Mouse (Mus musculus) thymus, postnatal 0 days (tissue): ENCODE measurements around the gene Myl6b. TPM values are rescaled to one million over a fixed set of nuclear protein-coding genes. Genes with fewer than 3 reads are reported as not detected.
A peak's percentile ranks its signal among the peaks of the same experiment; 100 is the strongest.
"Not testable (repeated sequence)": the region's sequence is repeated elsewhere in the genome, so short reads cannot be mapped to it uniquely, and the experiment has no call there.

Source experiments
- DNase-seq: peaks from one replicate; pipeline ENCODE4 v3.0.0-alpha.2; 2015; ENCODE audit warnings: low spot score
- polyA plus RNA-seq: library from polyadenylated mRNA; unstranded; fragments of >200 nt; fragmentation: Nextera tagmentation; extraction: Ambion mirVana; gene quantifications from 2 replicates; pipeline ENCODE4 v1.2.1, GENCODE M21; 2015

The Myl6b gene
- polyA plus RNA-seq, 1 experiment from 2014 or later: 5.2 TPM

GRCm38 (mm10) chr10:128493695-128494666, 4.5 kb downstream of the Myl6b start, which contains the start of gene Myl6:
Gene Myl6, minus strand, starts transcription at chr10:128494145.
- DNase-seq: peak; percentile 98

GRCm38 (mm10) chr10:128493319-128493694, 5.2 kb downstream of the Myl6b start:
- no peak for DNase-seq

- peak; percentile 30 for DNase-seq
Measured at GRCm38 (mm10) chr10:128492633-128493311, 5.7 kb downstream of the Myl6b start.

GRCm38 (mm10) chr10:128492051-128492450, 6.4 kb downstream of the Myl6b start:
- DNase-seq: not testable (repeated sequence)

- no peak for DNase-seq
Measured at GRCm38 (mm10) chr10:128491495-128491894, 7.0 kb downstream of the Myl6b start.

DNA sequence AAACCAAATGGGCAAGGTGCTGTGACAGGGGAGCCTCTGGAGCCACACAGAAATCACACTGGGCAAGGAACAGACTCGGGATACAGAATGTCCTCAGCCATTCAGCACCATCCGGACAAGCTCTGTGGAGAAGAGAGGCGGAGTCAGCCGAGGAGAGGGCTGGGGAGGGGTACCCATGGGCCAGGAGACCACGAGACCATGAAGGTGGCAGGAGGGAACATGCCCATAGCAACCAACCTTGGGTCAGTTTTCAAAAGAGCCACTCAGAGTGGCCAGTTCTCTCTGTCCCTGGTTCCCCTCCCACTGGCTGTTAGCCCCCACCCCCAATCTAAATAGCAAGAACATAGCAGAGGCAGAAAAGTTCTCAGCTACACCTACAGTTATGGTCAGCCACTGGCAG, 7.6 kb downstream of the Myl6b start:
- no peak for DNase-seq

- DNase-seq: no peak
Measured at GRCm38 (mm10) chr10:128490232-128490631, 8.3 kb downstream of the Myl6b start.

GRCm38 (mm10) chr10:128489785-128490184, 8.7 kb downstream of the Myl6b start:
- no peak for DNase-seq

DNA sequence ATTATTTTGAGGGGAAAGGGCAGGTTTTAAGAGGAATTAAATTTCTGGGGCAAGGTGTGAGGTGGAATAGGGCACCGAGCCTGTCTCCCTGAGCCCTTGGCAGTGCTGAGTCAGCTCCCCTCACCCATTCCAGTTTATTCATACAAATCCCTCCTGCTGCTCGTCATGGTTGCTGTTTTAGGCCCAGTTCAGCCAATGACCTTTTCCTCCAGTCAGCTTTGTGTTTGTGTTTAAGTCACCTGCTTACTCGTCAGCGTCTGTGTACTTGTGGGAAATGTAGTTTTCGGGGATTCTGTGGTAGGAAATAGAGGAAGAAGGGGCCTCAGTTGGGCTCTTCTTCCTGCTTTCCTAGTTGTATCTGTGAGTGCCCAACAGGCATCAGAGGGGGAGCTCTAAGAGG, 9.1 kb downstream of the Myl6b start:
- DNase-seq: no peak

- no peak for DNase-seq
Measured at GRCm38 (mm10) chr10:128488776-128489175, 9.7 kb downstream of the Myl6b start.

DNA sequence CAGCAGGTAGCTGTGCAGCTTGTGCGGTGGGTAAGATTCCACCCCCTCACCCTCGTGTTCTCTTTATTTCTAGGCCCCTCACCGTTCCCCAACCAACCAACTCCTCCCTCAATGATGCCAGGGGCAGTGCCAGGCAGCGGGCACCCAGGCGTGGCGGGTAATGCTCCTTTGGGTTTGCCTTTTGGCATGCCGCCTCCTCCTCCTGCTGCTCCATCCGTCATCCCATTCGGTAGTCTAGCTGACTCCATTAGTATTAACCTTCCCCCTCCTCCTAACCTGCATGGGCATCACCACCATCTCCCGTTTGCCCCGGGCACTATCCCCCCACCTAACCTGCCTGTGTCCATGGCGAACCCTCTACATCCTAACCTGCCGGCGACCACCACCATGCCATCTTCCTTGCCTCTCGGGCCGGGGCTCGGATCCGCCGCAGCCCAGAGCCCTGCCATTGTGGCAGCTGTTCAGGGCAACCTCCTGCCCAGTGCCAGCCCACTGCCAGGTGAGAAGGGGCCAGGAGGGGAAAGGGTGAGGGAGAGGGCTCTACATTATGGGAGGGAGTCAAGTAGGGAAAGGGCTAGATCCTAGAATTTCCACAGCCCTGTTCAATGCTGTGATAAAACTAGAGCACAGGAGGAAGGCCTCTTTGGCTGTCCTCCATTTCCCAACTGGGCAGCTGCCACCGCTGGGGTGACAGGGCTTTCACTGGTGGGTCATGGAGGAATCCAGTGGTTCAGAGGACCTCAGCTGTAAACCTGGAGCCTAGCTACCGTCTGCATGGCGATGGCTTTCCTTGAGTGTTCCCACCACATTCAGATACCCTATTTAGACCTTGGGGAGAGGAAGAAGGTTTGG, 10.4 kb downstream of the Myl6b start:
- DNase-seq: no peak

DNA sequence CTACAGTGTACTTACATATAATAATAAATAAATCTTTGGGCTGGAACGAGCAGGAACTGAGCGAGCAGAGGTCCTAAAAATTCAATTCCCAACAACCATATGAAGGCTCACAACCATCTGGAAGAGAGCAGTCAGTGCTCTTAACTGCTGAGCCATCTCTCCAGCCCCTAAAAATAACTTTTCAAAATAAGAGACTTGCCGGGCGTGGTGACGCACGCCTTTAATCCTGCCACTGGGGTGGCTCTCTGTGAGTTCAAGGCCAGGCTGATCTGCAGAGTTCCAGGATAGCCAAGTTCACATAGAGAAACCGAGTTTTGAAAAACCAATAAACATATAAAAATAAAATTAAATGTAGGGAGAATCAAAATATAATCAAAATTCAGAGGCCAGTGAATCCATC, 12.1 kb downstream of the Myl6b start:
- DNase-seq: no peak

DNA sequence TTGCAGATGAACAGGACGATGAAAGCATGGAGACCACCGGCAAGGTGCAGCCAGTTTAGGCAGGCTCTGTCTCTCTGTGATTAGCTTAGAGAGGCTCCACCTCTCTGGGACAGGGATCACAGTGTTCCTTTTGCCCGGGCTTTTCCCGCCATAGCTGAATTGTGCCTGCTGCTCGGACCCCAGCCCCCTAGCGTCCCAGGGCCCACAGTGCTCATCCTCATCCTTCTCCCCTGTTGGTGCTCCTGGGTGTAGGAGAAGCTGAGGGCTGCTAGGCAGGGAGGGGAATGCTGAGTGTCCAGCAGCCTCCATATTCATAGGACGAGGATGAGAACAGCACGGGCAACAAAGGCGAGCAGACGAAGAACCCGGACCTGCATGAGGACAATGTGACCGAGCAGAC, 24.1 kb downstream of the Myl6b start:
- no peak for DNase-seq

DNA sequence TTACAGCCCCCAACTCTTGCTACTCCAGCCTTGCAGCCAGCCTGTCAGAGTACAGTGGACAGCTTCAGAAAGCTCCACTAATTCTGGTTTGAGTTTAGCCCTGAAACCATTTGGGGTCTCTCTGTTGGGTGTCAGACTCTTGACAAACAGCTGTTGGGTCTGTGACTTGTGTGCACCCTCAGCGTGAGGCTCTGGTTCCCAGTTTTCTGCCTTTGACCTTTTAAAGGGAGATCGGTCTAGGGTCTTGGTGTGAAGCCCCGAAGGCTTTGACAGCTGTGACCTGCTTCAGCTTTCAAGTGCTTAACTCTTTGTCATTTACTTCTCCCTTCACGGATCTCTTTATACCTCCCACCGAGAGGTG, 38.2 kb downstream of the Myl6b start:
- no peak for DNase-seq

GRCm38 (mm10) chr10:128459409-128460269, 38.8 kb downstream of the Myl6b start:
- DNase-seq: peak; percentile 54

- peak; percentile 87 for DNase-seq
Measured at GRCm38 (mm10) chr10:128458719-128459408, 39.6 kb downstream of the Myl6b start, which contains the start of gene Smarcc2. Gene Smarcc2, plus strand, starts transcription at chr10:128459248.

DNA sequence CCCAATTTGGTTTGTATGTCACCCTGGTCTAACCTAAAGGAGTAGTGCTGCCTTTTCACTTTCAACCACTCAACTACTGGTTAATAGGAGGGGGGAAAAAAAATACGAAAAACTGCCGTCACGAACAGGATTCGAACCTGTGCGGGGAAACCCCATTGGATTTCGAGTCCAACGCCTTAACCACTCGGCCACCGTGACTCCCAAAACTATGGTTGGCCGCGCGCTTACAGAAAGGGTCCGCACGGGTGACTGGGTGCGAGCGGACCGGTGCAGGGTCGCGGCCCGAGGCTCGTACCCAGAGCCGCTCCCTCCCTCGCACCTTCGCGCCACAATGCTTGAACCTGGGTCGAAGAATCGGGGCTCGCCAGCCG, 40.2 kb downstream of the Myl6b start:
- peak; percentile 88 for DNase-seq

DNA sequence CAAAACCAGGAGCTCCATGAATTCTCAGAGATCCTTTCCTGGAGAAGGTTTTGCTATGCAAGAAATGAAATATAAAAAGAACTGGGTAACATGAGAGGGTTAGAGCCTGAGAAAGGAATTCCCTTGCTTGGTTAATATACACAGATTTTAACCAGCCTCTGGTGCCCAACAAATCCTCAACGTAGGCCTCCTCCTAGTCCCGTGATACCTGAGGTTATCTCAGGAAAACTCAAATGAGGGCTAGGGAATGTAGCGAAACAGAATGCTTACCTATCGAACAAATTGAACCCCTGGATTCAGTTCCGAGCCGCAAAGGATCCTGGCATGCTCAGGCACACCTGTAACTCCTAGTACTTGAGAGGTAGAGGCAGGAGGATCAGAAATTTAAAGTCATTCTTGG, 40.8 kb downstream of the Myl6b start:
- DNase-seq: no peak

DNA sequence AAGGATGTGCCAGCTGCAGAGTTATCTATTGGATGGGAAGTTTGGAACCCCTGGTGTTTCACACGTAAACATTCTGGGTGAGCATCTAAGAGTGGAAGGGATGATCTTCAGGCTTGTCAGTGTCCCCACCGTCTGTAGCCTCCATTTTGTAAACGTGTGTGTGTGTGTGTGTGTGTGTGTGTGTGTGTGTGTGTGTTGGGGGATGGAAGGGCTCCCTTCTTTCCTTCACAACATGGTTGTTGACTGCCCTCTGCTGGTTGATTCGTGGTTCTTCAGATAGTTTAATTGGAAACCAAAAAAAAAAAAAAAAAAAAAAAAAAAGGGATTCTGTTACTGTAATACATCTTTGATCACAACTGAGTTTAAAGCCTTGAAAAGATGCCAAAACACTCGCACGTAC, 43.2 kb downstream of the Myl6b start:
- peak; percentile 87 for DNase-seq

GRCm38 (mm10) chr10:128454471-128454870, 44.0 kb downstream of the Myl6b start:
- no peak for DNase-seq
